Mouse (Mus musculus) lung, adult 2 months (tissue): ENCODE measurements around the gene Tmc5.

Experiments used
- CTCF ChIP-seq: fragments of 200-500 bp; IDR thresholded peaks from 2 replicates; pipeline ENCODE4 v1.5.1; 2011; ENCODE audit warnings: mild to moderate bottlenecking, low read length, control low read depth; ENCODE audit not compliant: insufficient read depth
- POLR2A ChIP-seq: fragments of 200-500 bp; IDR thresholded peaks from 2 replicates; pipeline ENCODE4 v1.6.1; 2011; ENCODE audit warnings: low read depth, mild to moderate bottlenecking, control low read depth, low read length, borderline replicate concordance; ENCODE audit errors: extremely low read depth

DNA sequence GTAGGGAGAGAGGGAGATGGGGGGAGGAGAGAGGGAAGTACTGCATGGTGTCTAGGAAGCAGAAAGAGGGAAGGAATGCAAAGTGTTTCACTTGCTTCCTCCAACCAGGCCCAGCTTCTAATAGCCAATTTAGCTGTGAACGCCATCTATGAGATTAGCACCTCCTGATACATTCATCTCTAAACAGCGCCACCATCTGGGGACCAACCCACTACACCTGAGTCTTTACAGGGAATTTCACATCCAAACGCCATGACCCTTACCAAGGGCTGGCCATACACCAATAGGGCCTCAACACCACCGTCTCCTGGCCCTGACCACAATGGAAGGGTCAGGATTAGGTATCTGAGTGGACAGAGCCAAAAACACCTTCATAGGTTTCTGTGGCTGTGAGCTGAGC lies 43.2 kb upstream of the Tmc5 start:
- TF ChIP-seq CTCF: no peak
- TF ChIP-seq POLR2A: no peak
